Mouse (Mus musculus): ENCODE data around the gene Gli3. TPM values are rescaled to one million over a fixed set of nuclear protein-coding genes. Genes with fewer than 3 reads are reported as not detected.

Gene Gli3
- total RNA-seq, 2 experiments from 2014 or later = 12.7 to 13.3 TPM

DNA sequence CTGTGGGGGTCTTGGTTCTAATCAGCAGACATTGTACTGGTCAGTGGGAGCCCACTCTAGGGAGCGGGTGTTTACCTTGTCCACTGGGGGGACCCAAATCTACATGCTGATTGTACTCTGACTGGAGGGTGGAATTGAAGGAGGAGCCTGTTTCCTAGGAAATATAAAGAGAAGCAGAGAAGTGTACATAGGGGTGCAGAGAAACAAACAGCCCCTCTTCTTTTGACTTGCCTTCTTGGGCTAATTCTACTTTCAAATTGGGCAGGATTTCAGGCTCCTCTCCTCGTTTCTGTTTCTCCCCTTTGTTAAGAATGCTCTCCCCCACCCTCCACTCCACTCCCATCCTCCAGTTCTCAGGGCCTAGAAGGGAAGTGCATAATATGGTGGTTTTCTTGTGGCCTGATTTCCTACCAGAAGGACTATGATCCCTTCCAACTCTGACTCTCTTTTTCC, 93.6 kb downstream of the Gli3 start:
- no peak for DNase-seq

DNA sequence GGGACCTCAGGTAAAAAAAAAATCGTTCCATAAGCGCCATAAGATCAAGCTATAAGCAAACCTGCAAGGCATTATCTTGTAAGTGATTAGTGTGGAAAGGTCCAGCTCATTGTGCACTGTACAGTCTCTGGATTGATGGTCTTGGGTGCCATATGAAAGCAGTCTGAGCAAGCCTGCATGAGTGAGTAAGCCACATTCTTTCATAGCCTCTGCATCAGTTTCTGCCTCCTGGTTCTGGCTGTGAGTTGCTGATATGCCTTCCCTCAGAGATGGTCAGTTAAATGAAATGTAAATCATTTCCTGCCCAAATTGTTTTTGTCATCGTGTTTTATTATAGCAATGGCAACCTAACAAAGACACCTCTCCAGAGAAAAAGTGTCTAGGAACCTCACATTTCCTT, 98.4 kb downstream of the Gli3 start:
- no peak for DNase-seq

DNA sequence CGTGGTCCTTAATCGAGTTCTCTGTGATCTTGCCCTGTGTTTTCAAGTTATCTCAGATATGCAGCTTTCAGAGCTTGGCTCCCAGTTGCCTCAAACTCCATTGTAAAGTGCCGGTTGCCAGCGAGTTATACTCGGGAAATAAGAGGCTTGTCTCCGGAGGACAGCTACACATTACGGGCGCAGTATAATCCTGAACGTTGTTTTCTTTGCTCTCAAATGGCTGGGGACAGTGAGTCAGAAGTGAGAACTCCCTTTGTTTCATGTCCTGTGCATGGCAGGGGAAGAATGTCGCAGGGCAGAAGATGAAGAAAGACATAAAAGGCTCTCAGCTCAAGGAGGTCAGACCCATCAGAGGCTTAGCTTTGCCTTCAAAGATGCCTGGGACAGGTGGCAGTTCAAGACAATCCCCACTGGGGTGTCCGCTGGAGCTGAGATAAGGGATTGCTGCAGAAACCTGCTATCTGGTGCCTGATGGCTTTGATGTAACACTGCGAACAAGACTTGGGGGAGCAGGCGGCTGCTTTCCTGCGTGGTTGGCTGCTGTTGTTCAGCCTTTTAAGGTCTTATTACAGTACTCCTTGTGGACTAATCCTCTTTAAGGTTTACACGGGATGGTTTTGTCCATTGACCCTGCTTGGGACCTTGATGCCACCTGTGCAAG, 108.0 kb downstream of the Gli3 start:
- DNase-seq = no peak

DNA sequence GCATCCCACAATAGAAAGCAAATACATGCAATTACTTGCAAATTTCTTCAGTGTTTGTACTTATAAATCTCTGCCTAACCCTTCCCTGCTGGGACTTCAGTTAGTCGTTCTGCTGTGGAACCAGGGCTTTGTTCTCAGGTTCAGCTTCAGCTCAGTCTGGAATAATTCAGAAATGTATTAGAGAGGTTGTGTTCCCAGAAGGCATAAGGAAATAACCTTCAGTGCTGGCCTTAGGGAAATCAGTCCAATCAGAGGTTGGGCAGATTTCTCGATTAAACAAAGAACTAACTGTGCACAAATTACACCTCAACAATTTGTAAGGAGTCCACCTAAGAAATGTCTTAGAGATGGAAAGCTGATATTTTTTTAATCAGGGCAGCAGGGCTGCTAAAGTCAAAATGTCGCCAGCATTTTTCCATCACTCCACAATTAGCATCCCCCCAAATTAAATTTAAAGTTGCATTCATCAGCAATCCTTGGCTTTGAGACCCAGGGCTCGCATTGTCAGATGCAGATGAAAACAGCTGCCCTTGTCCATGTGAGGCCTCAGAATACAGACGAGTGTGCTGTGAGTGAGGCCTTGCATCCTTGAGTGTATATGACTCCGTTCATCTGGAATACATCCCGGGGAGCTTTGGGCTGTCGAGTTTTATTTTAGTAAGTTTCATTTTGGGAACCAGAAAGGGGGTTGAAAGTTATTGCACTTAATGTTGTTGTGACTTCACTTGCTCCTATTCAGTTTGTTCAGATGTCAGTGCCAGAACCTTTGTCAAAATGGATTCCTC, 114.3 kb downstream of the Gli3 start:
- DNase-seq = no peak

DNA sequence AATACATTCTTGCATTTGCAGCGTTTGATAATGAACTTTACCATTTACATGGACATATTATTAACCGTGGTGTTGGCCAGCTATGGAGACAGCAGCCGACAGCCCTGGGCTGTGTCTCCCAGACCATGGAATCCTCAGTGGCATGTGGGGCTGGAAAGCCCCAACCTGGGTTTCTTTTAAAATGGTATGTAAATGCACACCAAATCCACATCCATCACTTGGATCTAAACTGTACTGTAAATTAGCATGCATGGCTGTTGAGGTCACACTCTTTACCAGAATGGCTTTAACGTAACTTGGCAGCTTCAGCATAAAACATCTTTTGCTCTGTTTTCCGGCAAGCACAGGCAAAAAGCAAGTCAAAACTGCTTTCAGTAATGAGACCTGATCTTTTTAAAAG, 117.4 kb downstream of the Gli3 start:
- DNase-seq = no peak

DNA sequence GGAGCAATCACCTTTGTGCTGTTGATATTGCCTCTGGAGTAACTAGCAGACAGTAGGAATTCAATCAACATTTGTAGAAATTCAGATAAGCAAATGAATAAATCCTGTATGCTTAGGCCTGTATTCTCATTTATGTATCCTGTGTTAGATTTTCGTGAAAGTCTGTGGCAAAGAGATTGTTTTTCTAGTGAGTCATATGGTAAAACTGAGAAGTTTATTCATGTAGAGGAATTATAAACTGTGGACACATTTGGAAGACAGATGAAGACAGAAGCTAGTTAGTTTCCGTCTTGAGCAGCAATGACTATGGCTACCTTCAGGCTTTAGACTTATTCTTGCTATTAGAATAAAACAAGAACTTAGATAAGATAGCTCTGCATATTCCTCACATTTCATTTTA, 122.9 kb downstream of the Gli3 start:
- DNase-seq = no peak

DNA sequence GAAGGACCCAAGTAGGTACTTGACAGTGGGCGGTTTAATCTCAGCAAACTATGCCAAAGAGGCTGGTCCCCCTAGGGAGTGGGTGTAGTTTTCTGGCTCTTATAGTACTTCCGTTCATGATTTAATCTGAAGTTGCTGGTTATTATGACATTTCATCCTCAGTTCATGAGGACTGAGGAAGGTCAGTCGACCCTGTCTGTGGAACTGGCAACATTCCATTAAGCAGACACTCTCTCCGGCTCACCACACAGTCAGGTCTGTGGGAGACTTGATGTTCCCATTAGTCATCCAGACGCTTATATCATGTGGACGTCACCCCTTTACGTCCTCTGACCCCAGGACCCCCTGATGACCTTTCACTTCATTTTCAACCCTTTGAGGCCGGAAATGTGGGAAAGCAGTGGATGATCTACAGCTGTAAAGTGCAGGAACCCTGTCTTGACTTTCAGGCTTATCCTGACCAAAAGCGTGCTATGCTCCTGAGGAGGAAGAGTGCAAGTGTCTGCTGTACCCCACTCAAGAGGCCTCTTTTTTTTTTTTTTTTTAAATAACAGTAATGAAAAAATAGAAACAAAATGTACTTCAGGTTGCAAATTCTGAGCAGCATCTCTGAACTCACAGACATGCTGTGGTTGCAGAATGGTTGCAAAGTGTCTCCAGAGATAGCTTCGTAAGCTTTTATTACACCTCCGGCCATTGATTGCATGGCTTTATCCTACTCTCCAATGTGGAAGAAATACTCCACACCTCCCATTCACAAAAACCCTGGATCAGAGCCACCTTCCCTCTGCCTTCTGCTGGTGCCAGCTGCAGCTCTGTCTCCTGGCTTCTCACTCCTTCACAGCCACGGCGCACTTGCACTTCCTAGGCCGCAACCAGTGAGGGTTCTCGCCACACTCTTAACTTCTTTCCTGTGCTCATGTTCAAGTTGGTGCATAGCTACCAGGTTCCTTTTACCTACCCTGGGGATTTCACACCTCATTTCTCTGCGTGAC, 125.5 kb downstream of the Gli3 start:
- no peak for DNase-seq

DNA sequence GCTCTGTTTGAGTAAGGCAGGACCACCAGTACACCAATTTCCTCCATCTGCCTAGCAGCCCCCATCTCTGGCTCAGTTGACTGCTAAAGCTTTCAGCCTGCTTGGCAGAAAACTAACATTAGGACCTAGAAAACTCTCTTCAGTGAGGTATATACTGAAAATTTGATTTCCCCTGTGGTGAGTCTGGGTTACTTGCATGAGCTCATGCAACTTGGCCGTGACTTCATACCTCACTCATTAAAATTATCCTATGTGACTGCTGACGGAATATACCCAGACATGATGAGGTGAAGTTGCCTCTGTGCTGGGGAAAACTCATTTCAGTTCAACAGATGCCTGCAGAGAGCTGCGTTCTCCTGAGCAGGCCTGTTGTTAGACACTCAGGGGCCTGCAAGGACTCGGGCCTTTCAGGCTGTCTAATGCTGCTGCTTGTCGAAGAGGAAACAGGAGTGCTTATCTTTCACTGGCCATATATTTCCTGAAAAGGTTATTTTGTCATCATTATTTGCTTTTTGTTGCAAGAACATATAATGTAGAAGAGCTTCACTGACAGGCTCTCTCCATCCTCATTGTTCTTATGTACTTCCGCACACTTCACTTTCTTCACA, 127.4 kb downstream of the Gli3 start:
- no peak for DNase-seq

DNA sequence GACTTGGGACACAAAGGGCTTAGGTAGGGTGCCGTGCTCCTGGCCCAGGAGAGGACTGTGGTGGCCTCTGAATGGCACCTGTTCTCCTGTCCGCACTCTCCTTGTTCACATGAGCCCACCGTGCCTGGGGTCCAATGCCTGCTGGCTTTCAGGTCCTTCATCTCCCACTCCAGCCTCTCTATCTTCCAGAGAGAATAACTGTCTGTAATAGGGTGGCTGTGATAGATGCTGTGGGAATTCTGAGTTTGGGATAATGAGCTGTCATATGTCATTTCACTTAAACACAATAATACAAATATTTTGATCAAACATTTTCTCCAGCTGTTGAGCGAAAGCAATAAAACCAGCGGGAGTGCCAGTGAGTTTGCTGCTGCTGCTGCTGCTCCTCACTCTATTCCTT, 133.6 kb downstream of the Gli3 start:
- no peak for DNase-seq

DNA sequence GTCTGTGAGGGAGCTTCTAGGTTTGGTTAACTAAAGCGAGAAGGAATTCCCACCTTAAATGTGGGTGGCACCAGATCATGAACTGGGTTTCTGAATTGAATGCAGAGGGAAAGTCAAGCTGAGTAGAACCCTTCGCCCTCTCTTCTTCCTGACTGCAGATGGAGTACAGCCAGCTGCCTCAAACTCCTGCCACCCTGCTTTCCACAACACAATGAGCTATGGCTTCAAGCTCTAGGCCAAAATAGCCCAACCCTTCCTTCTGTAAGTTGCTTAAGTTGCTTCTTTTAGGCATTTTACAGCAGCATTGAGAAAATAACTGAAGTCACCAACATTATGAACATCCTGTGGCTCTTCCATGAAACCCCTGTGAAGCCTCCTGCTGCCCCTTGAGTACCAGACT, 136.7 kb downstream of the Gli3 start:
- DNase-seq = no peak

DNA sequence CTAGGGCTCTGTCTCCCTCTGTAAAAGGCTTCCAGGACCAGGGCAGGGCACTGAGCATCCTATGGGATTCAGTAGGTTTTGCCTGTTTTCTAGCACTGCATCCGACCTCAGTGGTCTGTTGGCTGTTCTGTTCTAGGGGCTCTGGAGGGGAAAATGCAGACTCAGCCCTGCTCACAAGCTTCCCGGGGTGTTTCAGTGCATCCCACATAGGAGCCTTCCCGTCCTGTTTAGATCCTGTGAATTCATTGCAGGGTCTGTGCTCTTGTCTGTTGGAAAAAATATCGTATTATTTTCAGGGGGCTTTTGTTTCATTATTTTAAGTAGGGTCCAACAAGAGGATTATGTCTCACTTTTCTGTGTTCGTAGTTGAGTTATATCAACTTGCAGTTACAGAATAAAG, 139.1 kb downstream of the Gli3 start:
- no peak for DNase-seq

DNA sequence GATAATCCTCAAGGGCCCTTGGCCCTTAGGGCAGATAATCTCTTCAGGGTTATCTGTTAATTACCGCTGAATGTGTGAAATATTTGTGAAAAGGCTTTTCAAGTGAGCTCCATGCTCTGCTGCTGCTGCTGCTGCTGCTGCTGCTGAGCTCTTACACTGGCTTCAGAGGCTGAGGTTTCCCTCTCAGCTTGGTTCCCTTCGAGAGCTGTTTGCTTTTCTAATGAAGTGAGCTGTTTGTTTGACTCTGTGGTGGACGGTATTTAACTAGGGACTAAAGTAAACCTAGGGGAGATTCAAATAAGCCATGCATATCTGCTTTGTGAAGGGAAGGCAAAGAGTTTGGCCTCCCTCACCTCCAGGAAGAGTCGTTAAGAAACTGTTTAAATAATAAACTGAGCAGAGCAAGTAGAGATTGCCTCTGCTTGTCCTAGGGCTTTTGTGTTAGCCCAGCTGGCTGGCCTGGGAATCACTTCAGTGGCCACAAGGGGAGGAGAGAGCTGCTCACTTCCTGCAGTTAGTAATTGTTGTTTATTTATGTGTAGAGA, 139.7 kb downstream of the Gli3 start:
- DNase-seq = no peak

DNA sequence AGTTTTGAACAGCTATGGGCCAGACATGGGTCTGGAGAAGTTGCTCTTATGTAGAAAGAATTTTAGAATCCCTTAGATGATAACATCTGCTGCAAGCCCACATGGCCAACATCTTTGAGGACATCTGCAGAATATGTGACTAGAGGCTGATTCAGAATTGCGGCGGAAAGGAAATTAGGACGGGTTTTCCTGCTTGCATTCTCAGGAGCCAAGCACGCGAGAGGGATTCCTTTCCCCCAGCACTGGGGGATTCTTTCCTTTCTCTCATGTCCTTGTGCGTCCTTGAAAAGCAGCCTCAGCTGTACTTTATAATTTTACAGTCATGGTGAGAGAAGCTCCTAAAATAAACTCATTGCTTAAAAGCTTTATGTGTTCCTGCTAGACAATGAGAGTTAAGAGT, 141.0 kb downstream of the Gli3 start:
- DNase-seq = no peak

DNA sequence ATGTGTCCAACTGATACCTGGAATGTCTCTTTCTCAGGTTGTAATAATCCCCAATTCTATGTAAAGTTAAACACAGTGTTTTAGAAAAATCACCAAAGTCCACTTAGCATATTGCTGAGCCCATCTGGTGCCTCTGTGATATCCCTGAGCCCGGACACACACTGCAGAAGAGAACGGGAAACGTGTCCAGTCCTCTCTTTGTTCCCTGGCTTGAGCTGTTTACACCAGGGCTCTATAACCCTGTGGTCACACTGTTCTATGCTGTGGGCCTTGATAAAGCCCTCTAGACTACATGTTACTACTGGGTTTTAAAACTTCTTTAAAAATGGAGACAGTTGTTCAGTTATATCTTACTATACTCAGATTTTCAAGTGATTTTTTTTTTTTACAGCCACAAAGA, 154.4 kb downstream of the Gli3 start:
- no peak for DNase-seq

DNA sequence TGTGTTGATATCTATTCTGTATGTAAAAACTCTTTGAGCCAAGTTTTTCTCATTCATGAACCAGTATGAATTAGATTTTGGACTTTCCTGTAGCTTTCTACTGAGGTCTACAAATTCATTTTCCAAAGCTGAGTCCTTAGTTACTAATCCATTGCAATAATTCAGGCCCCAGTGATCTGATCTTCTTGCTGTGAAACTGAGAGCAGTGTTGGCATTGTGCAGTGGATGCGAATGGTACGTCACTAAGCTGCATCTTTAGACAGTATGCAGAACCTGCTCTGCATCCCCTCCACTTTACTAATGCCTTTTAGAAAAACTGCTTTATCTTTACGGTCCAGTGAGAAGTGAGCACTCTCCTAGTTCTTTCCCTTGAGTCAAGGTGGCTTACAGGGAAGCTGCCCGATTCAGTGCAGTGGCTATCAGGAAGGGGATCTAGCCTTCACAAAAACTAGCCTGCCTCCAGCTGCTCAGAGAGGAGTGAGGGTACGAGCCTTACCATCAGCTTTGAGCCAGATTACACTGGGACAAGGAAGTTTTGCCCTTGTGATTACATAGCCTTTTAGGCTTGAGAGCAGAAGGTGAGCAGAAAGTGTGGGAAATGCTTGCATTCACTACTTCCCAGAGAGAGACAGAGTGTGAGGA, 155.1 kb downstream of the Gli3 start:
- DNase-seq = no peak

DNA sequence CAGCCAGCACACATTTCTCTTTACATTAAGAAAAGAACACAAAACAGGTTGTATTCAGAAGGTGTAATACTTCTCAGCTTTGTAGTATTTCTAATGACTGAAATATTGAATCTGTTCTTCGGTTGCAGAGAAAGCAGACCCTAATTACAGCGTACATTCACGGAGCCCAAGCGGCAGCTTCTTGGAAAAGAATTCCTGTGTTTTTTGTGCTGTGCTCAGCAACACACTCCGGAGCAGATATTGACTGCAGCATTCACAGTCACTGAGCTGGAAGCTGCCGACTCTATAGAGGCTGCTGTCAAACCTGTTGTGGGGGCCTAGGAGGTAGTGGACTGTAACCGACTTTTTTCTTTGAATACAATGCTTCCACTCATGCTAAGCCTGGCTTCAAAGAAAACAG, 158.0 kb downstream of the Gli3 start:
- no peak for DNase-seq

DNA sequence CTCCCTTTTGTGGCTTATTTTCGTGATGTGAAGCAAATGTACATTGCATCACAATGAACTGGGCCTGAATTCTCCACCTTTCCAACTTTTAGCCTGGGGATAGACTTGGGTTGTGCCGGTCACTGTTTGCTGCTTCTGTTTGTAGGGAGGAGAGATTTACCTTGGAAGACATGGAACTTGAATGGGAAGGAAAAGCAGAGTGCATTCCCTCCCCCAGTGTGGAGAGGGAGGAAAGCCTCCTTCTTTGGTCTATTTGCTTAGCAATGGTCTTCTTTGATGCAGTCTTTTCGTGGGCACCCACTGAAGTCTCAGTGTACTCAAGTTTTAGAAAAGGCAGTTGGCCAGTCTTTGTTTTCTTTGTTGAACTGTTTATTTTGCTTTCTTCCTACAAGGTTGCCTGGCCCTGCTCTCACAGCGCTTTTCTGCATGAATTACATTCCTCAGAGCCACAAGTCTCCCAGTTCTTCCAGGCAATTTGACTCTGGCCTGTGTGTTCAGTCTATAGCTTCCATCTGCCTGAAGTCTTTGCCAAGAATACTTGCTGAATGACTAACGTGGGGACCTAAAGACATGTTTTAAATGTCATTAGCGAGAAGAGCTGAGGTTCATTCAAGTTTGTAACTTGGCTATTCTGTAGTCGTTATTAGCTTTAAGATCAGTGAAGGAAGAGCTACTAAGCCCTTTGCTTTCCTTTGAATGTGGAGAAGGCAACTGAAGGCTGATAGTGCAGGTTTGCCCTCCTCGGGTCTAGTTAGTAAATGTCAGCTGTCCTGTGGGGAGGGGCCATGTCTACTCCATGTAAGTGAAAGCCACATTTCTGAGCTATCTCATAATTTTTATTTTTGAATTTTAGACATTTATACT, 161.7 kb downstream of the Gli3 start:
- no peak for DNase-seq

DNA sequence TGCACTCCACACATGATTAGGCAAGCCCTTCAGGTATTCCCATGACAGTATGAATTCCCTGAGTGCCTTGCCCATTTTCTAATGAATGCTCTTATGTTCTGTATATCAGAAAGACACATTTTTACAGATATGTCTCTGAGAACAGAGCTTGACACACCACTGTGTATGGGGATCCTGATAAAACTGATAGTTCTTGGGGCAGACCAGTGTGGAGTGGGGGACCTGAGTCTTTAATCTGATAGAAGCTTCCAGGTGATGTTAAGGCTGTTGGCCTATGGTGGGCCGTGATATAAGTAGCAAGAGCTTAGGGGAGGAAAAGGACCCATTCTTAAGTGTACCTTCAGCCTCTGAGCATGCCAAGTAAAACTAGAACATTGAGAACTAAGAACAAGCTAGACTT, 178.5 kb downstream of the Gli3 start:
- DNase-seq = no peak

DNA sequence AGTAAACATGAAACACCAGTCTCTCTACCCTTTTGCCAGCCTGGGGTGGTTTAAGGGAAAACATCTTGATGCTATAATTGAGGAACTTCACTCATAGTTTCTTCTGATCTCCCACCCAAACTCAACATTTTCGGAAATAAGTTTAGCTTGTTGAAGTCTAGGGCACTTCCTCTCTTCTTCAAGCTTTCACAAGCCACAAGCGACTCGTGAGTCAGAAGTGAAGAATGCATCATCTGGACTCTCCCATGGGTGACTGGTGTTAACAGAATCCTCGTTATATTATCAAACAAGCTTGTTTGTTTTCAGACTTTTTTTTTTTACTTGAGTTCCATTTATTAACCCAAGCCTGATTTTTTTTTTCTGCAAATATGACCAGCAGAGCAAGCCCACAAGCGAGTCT, 197.5 kb downstream of the Gli3 start:
- DNase-seq = no peak

DNA sequence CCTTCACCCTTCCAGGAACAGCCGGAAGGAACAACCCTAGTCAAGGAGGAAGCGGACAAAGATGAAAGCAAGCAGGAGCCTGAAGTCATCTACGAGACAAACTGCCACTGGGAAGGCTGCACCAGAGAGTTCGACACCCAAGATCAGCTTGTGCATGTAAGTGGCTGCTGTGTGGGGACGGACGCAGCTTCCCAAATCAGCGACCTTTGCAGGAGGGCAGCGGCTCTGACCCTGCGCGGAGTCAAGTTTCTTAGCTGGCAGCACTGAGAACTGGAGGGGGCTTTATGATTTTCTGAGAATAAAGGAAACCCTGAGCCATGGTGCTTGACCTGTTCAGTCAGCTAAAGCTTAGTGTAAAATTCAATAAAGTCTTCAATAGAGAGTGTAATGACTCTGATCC, 199.3 kb downstream of the Gli3 start:
- DNase-seq = no peak
